Mouse (Mus musculus) CH12.LX (cell line): Measurements from ENCODE around the gene Wnt6.

Experiments used
- BHLHE40 ChIP-seq: IDR thresholded peaks from 2 replicates; pipeline ENCODE4 v1.6.1; 2011; ENCODE audit warnings: mild to moderate bottlenecking, low read depth, low read length, improper control_type of control experiment
- CHD1 ChIP-seq: IDR thresholded peaks from 2 replicates; pipeline ENCODE4 v1.6.1; 2012; ENCODE audit warnings: low read depth, low read length, improper control_type of control experiment, inconsistent platforms
- CHD2 ChIP-seq: IDR thresholded peaks from 2 replicates; pipeline ENCODE4 v1.6.1; 2011; ENCODE audit warnings: low read length, improper control_type of control experiment
- CTCF ChIP-seq, 2 experiments: IDR thresholded peaks in 1 of 2; conservative IDR thresholded peaks in 1 of 2; 2 replicates each; pipeline ENCODE4 v1.5.1; 2011 to 2012; ENCODE audit warnings: low read depth in 2 of 2, low read length in 2 of 2, improper control_type of control experiment in 1 of 2, inconsistent platforms in 1 of 2, mild to moderate bottlenecking in 1 of 2, moderate library complexity in 1 of 2
- HCFC1 ChIP-seq: IDR thresholded peaks from 2 replicates; pipeline ENCODE4 v1.6.1; 2012; ENCODE audit warnings: low read depth, mild to moderate bottlenecking, inconsistent platforms, low read length, improper control_type of control experiment
- POLR2A ChIP-seq: IDR thresholded peaks from 2 replicates; pipeline ENCODE4 v1.6.1; 2011; ENCODE audit warnings: low read depth, mild to moderate bottlenecking, improper control_type of control experiment, low read length
- POLR2AphosphoS2 ChIP-seq: IDR thresholded peaks from 2 replicates; pipeline ENCODE4 v1.6.1; 2011; ENCODE audit warnings: low read depth, low read length, improper control_type of control experiment
- RAD21 ChIP-seq: IDR thresholded peaks from 2 replicates; pipeline ENCODE4 v1.6.1; 2011; ENCODE audit warnings: low read depth, mild to moderate bottlenecking, low read length, improper control_type of control experiment, moderate library complexity
- UBTF ChIP-seq: IDR thresholded peaks from 2 replicates; pipeline ENCODE4 v1.6.1; 2012; ENCODE audit warnings: low read depth, mild to moderate bottlenecking, inconsistent platforms, low read length, improper control_type of control experiment, moderate library complexity
- ZMIZ1 ChIP-seq: IDR thresholded peaks from 2 replicates; pipeline ENCODE4 v1.6.1; 2012; ENCODE audit warnings: low read depth, mild to moderate bottlenecking, inconsistent platforms, low read length, improper control_type of control experiment
- ZNF384 ChIP-seq: IDR thresholded peaks from 2 replicates; pipeline ENCODE4 v1.6.1; 2012; ENCODE audit warnings: low read depth, low read length, improper control_type of control experiment, inconsistent platforms

- TF ChIP-seq POLR2AphosphoS2 = no peak
- TF ChIP-seq RAD21 = no peak
- TF ChIP-seq CTCF (conservative IDR thresholded peaks at IDR 0.05 in 1 of 2, IDR thresholded peaks at IDR 0.05 in 1 of 2; ENCODE audit: low read depth in 2 of 2, low read length in 2 of 2) = no peak
- TF ChIP-seq CHD2 = peak; percentile 55; the same call in 1 of the 2 replicates
- TF ChIP-seq CHD1 = no peak
- TF ChIP-seq ZMIZ1 = no peak
- no peak for TF ChIP-seq POLR2A
- no peak for TF ChIP-seq ZNF384
- no peak for TF ChIP-seq HCFC1
- no peak for TF ChIP-seq UBTF
- no peak for TF ChIP-seq BHLHE40
These were observed 17.4 kb upstream of the Wnt6 start for GRCm38 (mm10) chr1:74754175-74754785.
